Mouse (Mus musculus): ENCODE data around the gene Pla2g4e. TPM values are rescaled to one million over a fixed set of nuclear protein-coding genes. Genes with fewer than 3 reads are reported as not detected.

Gene Pla2g4e
- polyA plus RNA-seq, 1 experiment from 2014 or later: 0.37 TPM

- Histone ChIP-seq H3K9ac (no peak overlapping the region), H3K4me2 (no peak overlapping the region), H3K4me3 (no peak overlapping the region), H3K4me1 (no peaks in the 10 kb centered on the region), H3K36me3 (no peaks in the 10 kb centered on the region), H3K27ac (no peak overlapping the region), H3K27me3 (no peaks in the 10 kb centered on the region), H3K9me3 (no peaks in the 10 kb centered on the region)
- 53% methylated on average over 3 of the region's 3 CpGs for WGBS
- no peak for ATAC-seq (ENCODE audit: borderline replicate concordance, extremely low read depth, low FRiP score, low TSS enrichment)
Observed at GRCm38 (mm10) chr2:120235381-120235780, 9.8 kb downstream of the Pla2g4e start.

DNA sequence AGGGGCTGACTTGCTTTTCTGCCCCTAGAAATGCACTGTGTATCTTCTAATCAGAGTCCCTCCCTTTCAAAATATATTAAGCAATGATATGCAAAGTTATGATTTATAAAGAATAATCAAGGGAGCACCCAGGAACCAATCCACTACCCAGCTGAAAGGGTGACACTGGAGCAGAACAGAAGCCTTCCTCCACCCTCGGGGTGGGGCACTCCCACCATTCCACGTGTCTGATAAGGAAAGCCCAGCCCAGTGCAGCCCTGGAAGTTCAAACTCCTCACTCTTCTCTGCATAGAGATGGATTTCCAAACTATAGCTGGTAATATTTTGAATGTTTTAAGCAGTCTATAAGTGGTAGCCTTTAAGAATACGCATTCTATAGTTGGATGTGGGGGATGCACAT is 13.5 kb downstream of the Pla2g4e start:
- no peak overlapping the region for H3K4me2 ChIP-seq
- H3K27me3 ChIP-seq: no peaks in the 10 kb centered on the region
- H3K9me3 ChIP-seq: no peaks in the 10 kb centered on the region
- H3K4me3 ChIP-seq: no peak overlapping the region
- no peak for ATAC-seq (ENCODE audit: borderline replicate concordance, extremely low read depth, low FRiP score, low TSS enrichment)
- no peak overlapping the region for H3K9ac ChIP-seq
- 36% methylated on average over 3 of the region's 3 CpGs for WGBS
- no peaks in the 10 kb centered on the region for H3K4me1 ChIP-seq
- no peaks in the 10 kb centered on the region for H3K36me3 ChIP-seq
- no peak overlapping the region for H3K27ac ChIP-seq

GRCm38 (mm10) chr2:120214600-120214999 is 30.5 kb downstream of the Pla2g4e start:
- no peak for ATAC-seq (ENCODE audit: borderline replicate concordance, extremely low read depth, low FRiP score, low TSS enrichment)
- WGBS: 86% methylated on average over 5 of the region's 5 CpGs
- Histone ChIP-seq H3K36me3 (no peaks in the 10 kb centered on the region), H3K4me2 (no peak overlapping the region), H3K4me1 (no peaks in the 10 kb centered on the region), H3K9me3 (no peaks in the 10 kb centered on the region), H3K9ac (no peak overlapping the region), H3K4me3 (no peak overlapping the region), H3K27me3 (no peaks in the 10 kb centered on the region), H3K27ac (no peak overlapping the region)

GRCm38 (mm10) chr2:120211448-120211847 is 33.7 kb downstream of the Pla2g4e start:
- no peaks in the 10 kb centered on the region for H3K36me3 ChIP-seq

DNA sequence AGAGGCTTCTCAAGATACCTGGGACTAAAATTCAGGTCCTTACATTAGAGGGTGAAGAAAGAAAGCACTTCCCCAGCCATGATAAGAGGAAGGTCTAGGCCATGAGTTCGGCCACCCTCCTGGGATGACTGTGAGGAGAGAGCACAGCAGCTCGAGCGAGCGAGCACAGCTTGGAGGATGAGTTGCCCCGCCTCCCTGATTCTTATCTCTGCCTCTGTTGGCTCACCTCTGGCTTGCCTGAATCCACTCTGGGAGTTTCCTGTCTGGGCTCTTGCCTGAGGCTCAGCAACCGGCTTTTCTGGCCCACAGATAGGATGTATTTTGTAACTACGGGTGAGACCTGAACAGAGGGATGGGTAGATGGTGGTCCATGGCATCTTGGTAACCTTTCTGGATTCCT is 37.2 kb downstream of the Pla2g4e start:
- no peak for ATAC-seq (ENCODE audit: borderline replicate concordance, extremely low read depth, low FRiP score, low TSS enrichment)
- no peaks in the 10 kb centered on the region for H3K4me1 ChIP-seq
- H3K4me3 ChIP-seq: no peak overlapping the region
- no peak overlapping the region for H3K27ac ChIP-seq
- no peaks in the 10 kb centered on the region for H3K9me3 ChIP-seq
- no peak overlapping the region for H3K9ac ChIP-seq
- no peaks in the 10 kb centered on the region for H3K27me3 ChIP-seq
- H3K4me2 ChIP-seq: no peak overlapping the region
- 28% methylated on average over 7 of the region's 7 CpGs for WGBS
- H3K36me3 ChIP-seq: no peaks in the 10 kb centered on the region

More at GRCm38 (mm10) chr2:120211448-120211847, 33.7 kb downstream of the Pla2g4e start:
- no peak overlapping the region for H3K9ac ChIP-seq
- no peak for ATAC-seq (ENCODE audit: borderline replicate concordance, extremely low read depth, low FRiP score, low TSS enrichment)
- no peak overlapping the region for H3K4me2 ChIP-seq
- no peaks in the 10 kb centered on the region for H3K4me1 ChIP-seq
- WGBS: 57% methylated on average over 2 of the region's 2 CpGs
- H3K9me3 ChIP-seq: no peaks in the 10 kb centered on the region
- no peak overlapping the region for H3K4me3 ChIP-seq
- no peak overlapping the region for H3K27ac ChIP-seq
- H3K27me3 ChIP-seq: no peaks in the 10 kb centered on the region

GRCm38 (mm10) chr2:120207028-120207427 is 38.1 kb downstream of the Pla2g4e start:
- Histone ChIP-seq H3K27ac (no peak overlapping the region), H3K9ac (no peak overlapping the region), H3K9me3 (no peaks in the 10 kb centered on the region), H3K27me3 (no peaks in the 10 kb centered on the region), H3K4me1 (no peaks in the 10 kb centered on the region), H3K4me2 (no peak overlapping the region), H3K4me3 (no peak overlapping the region), H3K36me3 (no peaks in the 10 kb centered on the region)
- 59% methylated on average over 6 of the region's 6 CpGs for WGBS
- ATAC-seq (ENCODE audit: borderline replicate concordance, extremely low read depth, low FRiP score, low TSS enrichment): no peak

DNA sequence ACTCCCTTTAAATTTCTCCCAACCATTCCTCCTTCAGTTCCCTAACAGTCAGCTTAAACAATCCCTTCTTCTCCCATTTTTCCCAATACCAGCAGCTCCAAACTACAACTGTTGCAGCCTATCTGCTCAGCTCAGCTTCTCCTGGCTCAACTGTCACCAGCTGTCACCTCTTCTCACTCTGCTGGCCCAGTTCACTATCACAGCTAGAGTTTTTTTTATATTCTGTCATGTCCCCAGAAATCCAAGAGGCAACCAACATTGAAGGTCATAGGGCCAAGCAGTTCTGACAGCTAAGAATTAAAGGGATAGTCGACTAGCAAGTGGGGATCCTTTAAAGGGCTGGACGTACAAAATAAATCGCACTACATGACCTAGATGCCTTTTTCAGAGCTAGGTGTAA is 41.4 kb downstream of the Pla2g4e start:
- H3K36me3 ChIP-seq: no peaks in the 10 kb centered on the region
- no peak overlapping the region for H3K4me3 ChIP-seq
- ATAC-seq (ENCODE audit: borderline replicate concordance, extremely low read depth, low FRiP score, low TSS enrichment): no peak
- H3K4me1 ChIP-seq: no peaks in the 10 kb centered on the region
- no peaks in the 10 kb centered on the region for H3K9me3 ChIP-seq
- no peak overlapping the region for H3K9ac ChIP-seq
- H3K4me2 ChIP-seq: no peak overlapping the region
- H3K27ac ChIP-seq: no peak overlapping the region
- H3K27me3 ChIP-seq: no peaks in the 10 kb centered on the region
- WGBS: 46% methylated on average over 3 of the region's 3 CpGs

DNA sequence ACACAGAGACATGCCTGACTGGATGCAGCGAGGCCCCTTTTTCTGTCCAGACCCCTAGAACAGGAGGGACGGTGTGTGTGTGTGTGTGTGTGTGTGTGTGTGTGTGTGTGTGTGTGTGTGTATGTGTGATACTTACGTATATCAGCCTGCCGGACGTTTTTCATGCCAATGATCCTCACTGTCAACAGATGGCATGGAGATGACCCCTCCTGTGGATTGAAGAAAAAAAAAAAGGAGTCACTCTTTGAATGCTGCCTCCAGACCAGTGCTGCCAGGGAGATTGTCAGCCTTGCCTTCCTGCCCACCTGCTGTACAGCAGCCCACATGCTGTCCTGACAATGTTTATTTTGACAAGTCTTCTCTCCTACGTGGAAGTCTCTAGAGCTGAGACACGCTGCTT is 45.1 kb downstream of the Pla2g4e start:
- no peak overlapping the region for H3K27ac ChIP-seq
- no peaks in the 10 kb centered on the region for H3K4me1 ChIP-seq
- H3K9me3 ChIP-seq: no peaks in the 10 kb centered on the region
- H3K36me3 ChIP-seq: no peaks in the 10 kb centered on the region
- H3K4me3 ChIP-seq: no peak overlapping the region
- no peak overlapping the region for H3K4me2 ChIP-seq
- no peak for ATAC-seq (ENCODE audit: borderline replicate concordance, extremely low read depth, low FRiP score, low TSS enrichment)
- 49% methylated on average over 7 of the region's 7 CpGs for WGBS
- no peaks in the 10 kb centered on the region for H3K27me3 ChIP-seq
- no peak overlapping the region for H3K9ac ChIP-seq

- no peak for ATAC-seq (ENCODE audit: borderline replicate concordance, extremely low read depth, low FRiP score, low TSS enrichment)
- Histone ChIP-seq H3K4me2 (no peak overlapping the region), H3K9ac (no peak overlapping the region), H3K27me3 (no peaks in the 10 kb centered on the region), H3K9me3 (no peaks in the 10 kb centered on the region; the same call in 1 of the 2 replicates), H3K27ac (no peak overlapping the region), H3K4me1 (peaks cover 9% of the 10 kb centered on the region; the same call in 1 of the 2 replicates), H3K36me3 (no peaks in the 10 kb centered on the region), H3K4me3 (no peak overlapping the region)
- 79% methylated on average over 4 of the region's 4 CpGs for WGBS
Observed at GRCm38 (mm10) chr2:120188174-120188573, 57.0 kb downstream of the Pla2g4e start.

GRCm38 (mm10) chr2:120187583-120187982 is 57.6 kb downstream of the Pla2g4e start:
- no peak for ATAC-seq (ENCODE audit: borderline replicate concordance, extremely low read depth, low FRiP score, low TSS enrichment)
- 84% methylated on average over 1 of the region's 1 CpGs for WGBS

GRCm38 (mm10) chr2:120185527-120186276 is 59.4 kb downstream of the Pla2g4e start:
- Histone ChIP-seq H3K9me3 (no peaks in the 10 kb centered on the region), H3K27me3 (no peaks in the 10 kb centered on the region), H3K4me2 (no peak overlapping the region), H3K4me3 (no peak overlapping the region), H3K9ac (no peak overlapping the region), H3K27ac (peak overlapping the region; percentile 49), H3K36me3 (no peaks in the 10 kb centered on the region), H3K4me1 (peaks cover 9% of the 10 kb centered on the region; the same call in 1 of the 2 replicates)
- ATAC-seq (ENCODE audit: borderline replicate concordance, extremely low read depth, low FRiP score, low TSS enrichment): peak; percentile 52; the same call in 1 of the 2 replicates
- WGBS: 57% methylated on average over 6 of the region's 6 CpGs

More at GRCm38 (mm10) chr2:120187583-120187982, 57.6 kb downstream of the Pla2g4e start:
- no peaks in the 10 kb centered on the region; the same call in 1 of the 2 replicates for H3K9me3 ChIP-seq
- no peaks in the 10 kb centered on the region for H3K36me3 ChIP-seq
- H3K4me1 ChIP-seq: peaks cover 9% of the 10 kb centered on the region; the same call in 1 of the 2 replicates
- no peak overlapping the region for H3K27ac ChIP-seq
- H3K9ac ChIP-seq: no peak overlapping the region
- H3K27me3 ChIP-seq: no peaks in the 10 kb centered on the region
- no peak overlapping the region for H3K4me3 ChIP-seq
- H3K4me2 ChIP-seq: no peak overlapping the region

- Histone ChIP-seq H3K36me3 (no peaks in the 10 kb centered on the region), H3K4me3 (no peak overlapping the region), H3K9ac (no peak overlapping the region), H3K27ac (no peak overlapping the region), H3K9me3 (no peaks in the 10 kb centered on the region), H3K4me2 (no peak overlapping the region), H3K27me3 (no peaks in the 10 kb centered on the region), H3K4me1 (no peaks in the 10 kb centered on the region)
- no peak for ATAC-seq (ENCODE audit: borderline replicate concordance, extremely low read depth, low FRiP score, low TSS enrichment)
Observed at GRCm38 (mm10) chr2:120178936-120179335, 66.2 kb downstream of the Pla2g4e start.
